Mouse (Mus musculus): ENCODE results near the gene Mto1.

GRCm38 (mm10) chr9:78521689-78522088, 73.7 kb downstream of the Mto1 start:
- TF ChIP-seq POLR2A (IDR thresholded peaks at IDR 0.05; ENCODE audit: borderline replicate concordance, insufficient read depth, low read length) (no peak), CTCF (IDR thresholded peaks at IDR 0.05; ENCODE audit: borderline replicate concordance, insufficient read depth, low read depth, low read length) (0 out of 2 replicates have a peak, but pooled peaks have one; percentile 13)

Measured in cerebellum, adult 2 months (tissue).